In the genomic region with DNA sequence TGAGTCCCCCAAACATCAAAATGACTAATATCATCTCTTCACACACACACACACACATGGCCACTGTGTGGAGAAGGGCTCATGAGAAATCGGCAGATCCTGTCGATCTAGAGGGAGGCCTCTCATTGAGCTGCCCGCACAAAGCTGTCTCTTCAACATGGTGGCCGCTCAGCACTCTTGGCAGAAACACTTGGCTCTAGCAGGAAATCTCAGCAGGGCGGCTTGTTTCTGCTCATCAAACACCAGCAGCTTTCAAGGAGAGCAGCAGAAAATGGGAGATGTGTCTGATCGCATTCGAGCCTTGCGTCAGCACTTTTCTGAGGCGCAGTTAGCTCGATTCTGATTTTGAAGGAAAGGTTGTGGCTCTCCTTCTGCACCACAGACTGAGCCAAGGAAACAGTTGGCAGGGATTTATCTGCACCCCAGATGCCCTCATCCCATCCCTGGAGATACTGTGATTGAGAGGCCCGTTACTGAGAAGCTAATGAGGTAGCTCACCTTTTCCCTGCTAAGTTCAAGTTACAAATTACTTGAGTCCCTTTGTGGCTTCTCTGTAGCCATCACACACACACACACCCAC, we compare ENCODE assay signal across 15 mouse cellular contexts.
DNase-seq lines count a peak whose midpoint lies in the region; ATAC-seq lines count a peak whose summit lies in the region.
"Had no signal": no experiment of that assay in that cellular context is flagged by ENCODE, and none has a peak within 500 bp of the region (broad histone marks: within the 10 kb centered on the region; RNA-seq: fewer than 3 reads in every experiment).

No protein-coding gene starts in this region.

- no peak overlapping the region for H3K4me3 ChIP-seq in forebrain, embryonic 16.5 days (replicated peaks; ENCODE audit: low read length)
- H3K4me3 ChIP-seq: erythroblast, embryonic 14.5 days; left cerebral cortex, adult 2 months had no signal

- ATAC-seq in frontal cortex, adult (ENCODE audit: low TSS enrichment): peak; percentile 65
- peak; percentile 67 for ATAC-seq in forebrain, embryonic 16.5 days

- DNase-seq in frontal cortex, postnatal 14 days (ENCODE audit: low spot score in 2 of 2): no peak
- DNase-seq in right cerebral cortex, adult 2 months (ENCODE audit: low spot score in 2 of 2): peak; percentile 5 to 21
- no peak for DNase-seq in right cerebral cortex, postnatal 36 days (ENCODE audit: low spot score in 2 of 2)
- no peak for DNase-seq in adrenal gland, postnatal 4 days (ENCODE audit: low spot score in 2 of 2)
- DNase-seq in MN1 (ENCODE audit: low spot score): no peak
- no peak for DNase-seq in testis, postnatal 10 days (ENCODE audit: low spot score)
- DNase-seq: adrenal gland, adult 8-10 months; gastrocnemius, postnatal 36 days; kidney, adult 18-20 months had no signal

- H3K9me3 ChIP-seq in forebrain, embryonic 16.5 days (ENCODE audit: control insufficient read depth, low read length): no peaks in the 10 kb centered on the region

- no peak overlapping the region for H3K4me2 ChIP-seq in forebrain, embryonic 16.5 days (ENCODE audit: low read length)
- H3K4me2 ChIP-seq: liver, embryonic 11.5 days had no signal

- H3K36me3 ChIP-seq in forebrain, embryonic 16.5 days (ENCODE audit: control insufficient read depth, insufficient read depth): no peaks in the 10 kb centered on the region

- WGBS in forebrain, embryonic 16.5 days: 59% methylated on average over 11 of the region's 11 CpGs

- H3K27me3 ChIP-seq in forebrain, embryonic 16.5 days (replicated peaks; ENCODE audit: control insufficient read depth, insufficient read depth, low read length): no peaks in the 10 kb centered on the region

- H3K4me1 ChIP-seq in forebrain, embryonic 16.5 days (replicated peaks; ENCODE audit: control insufficient read depth, insufficient read depth, low read length): peaks cover 4% of the 10 kb centered on the region; the same call in 1 of the 2 replicates

- no peak overlapping the region for H3K9ac ChIP-seq in forebrain, embryonic 16.5 days (replicated peaks; ENCODE audit: low read depth, low read length)

- no peak overlapping the region for H3K27ac ChIP-seq in forebrain, embryonic 16.5 days (ENCODE audit: low read length)
- H3K27ac ChIP-seq: left cerebral cortex, adult 2 months; macrophage had no signal

Comparison
In these comparisons a context has a peak if more than half of its experiments do, and no peak if none do; other contexts are left out.
1. DNase-seq: peak in right cerebral cortex, adult 2 months (2 of 2); none in frontal cortex, postnatal 14 days (0 of 2), right cerebral cortex, postnatal 36 days (0 of 2), adrenal gland, postnatal 4 days (0 of 2), MN1 (single experiment) and testis, postnatal 10 days (single experiment).